Mouse (Mus musculus) testis, adult 2 months (tissue): ENCODE results near the gene Thegl.

ENCODE experiments used
- CTCF ChIP-seq: fragments of 200-500 bp; IDR thresholded peaks from 2 replicates; pipeline ENCODE4 v1.5.1; 2012; ENCODE audit warnings: low read depth, mild to moderate bottlenecking, inconsistent platforms, low read length, moderate library complexity; ENCODE audit not compliant: control insufficient read depth, insufficient read depth, insufficient replicate concordance
- POLR2A ChIP-seq: fragments of 200-500 bp; IDR thresholded peaks from 2 replicates; pipeline ENCODE4 v1.6.1; 2012; ENCODE audit warnings: low read depth, mild to moderate bottlenecking, inconsistent platforms, low read length, moderate library complexity; ENCODE audit not compliant: control insufficient read depth

DNA sequence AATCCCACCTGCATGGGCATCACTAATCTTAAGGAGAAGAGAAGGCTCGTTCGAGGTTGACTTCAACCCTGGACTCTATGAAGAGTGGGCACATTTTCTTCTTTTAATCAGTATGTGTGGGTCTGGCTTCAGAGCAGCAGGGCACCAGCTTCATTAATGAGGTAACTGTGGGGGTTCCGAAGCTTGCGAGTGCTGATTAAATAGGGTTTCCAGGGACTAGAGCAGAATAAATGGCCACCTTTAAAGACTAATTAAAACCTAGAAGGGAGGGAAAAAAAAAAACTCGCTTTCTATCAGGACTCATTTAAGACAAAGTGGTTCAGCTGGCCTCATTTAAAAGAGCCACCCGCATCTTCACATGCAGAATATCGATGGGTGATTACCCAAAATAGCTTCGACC, 74.1 kb downstream of the Thegl start:
- no peak for TF ChIP-seq POLR2A
- no peak for TF ChIP-seq CTCF
